Mouse (Mus musculus): ENCODE results near the gene Rbm20.
A peak's percentile ranks its signal among the peaks of the same experiment; 100 is the strongest.

Gene Rbm20

DNA sequence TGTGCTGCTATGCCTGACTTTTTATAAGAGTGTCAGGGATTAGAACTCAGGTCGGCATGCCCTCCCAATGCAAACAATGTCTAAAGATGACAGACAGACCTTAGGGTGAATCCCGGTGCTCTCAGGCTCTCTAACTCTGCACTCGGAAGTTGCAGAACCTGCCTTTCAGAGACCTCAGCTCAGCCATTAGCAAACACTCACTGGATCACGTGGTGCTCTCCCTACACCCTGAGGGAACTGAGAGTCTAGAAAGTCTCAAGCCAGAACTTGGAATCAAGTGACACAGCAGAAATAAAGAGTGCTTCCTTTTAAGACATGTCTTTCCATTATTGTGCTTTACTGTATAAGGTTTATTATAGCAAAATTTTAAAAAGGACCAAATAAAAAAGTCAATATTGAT lies 177.9 kb downstream of the Rbm20 start:
- no peak for DNase-seq

DNA sequence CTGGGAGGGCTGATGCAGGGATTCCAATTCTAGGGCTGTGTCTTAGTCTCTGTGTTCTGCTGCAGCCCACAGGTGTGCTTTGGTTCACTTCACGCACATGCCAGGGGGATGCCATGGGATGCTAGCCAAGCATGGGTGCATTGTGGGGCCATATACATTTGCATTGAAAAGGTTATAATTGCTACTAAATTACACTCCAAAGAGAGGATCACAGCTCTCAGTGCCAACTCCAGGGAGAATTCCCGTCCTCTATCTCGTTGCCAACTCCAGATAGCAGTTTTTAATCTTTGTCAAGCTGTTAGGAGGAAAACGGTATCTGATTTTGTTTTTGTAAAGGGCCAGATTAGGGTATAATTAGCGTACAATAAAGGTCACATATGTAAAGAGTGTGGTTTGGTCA lies 178.7 kb downstream of the Rbm20 start:
- DNase-seq: no peak

DNA sequence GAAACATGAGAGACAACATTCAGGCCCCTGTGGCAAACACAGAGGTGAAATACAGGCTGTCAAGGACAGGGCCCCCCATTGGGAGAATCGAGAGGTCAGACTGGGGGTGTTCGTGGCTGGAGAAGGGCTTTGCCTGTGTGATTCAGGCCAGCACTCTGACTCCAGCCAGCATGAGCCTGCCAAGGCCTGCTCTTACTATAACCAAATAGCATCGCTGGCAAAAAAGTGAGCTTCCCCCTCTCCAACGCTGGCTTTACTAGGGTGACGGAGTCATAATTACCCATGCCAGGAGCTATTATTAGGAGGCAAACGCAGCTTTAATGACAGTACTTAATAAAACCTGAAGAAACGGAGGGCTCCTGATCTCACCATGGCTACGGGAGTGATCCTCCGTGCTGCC lies 179.7 kb downstream of the Rbm20 start:
- DNase-seq: no peak

DNA sequence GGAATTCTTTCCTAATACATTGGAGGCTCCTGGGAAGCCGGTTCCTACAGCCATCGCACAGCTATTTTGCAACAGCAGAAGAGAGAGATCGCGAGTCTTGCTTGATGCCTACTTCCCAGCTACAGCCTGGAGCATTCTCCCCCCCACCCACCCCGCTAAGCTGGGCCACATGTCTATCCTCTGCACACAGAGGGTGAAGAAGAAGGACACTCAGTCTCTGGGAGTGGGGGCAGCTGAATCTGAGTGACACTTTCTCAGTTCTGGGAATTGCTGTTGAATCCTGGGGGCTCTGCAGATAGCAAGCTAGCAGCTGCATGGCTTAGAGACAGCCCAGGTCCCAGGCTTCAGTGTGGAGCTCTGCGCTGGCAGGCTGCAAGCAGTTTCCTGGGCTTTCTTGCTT lies 180.9 kb downstream of the Rbm20 start:
- DNase-seq: no peak

DNA sequence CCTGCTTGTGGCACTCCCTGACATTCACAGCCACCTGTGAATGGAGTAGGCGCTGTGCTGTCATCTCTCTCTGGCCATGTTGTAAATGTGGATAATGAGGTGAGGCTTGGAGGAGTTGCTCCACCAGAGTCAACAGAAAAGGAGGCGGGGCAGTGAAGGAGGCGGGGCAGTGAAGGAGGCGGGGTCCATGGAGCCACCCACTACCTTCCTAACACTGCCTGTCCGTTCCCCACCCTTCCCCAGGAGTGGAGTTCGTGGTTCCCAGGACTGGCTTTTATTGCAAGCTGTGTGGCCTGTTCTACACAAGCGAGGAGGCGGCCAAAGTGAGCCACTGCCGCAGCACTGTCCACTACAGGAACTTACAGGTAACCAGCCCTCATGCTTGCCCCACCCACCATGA lies 182.0 kb downstream of the Rbm20 start:
- no peak for DNase-seq

DNA sequence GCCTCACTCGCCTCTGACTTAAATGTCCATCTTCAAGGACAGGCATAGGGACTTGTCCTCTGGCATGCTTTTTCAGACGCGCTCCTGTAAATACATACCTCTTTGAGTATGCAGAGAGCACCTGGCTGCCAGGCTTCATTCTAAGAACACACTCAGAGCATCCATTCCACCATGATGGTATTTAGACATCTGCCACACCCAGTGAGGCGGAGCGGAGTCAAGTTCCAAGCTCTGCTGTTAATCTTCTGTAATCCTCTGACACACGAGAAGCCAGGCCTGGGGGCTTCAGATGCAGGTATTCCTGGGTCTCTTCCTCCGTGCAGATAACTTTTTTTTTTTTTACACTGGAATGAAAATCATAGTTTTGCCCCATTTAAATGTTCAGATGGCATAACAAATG lies 182.5 kb downstream of the Rbm20 start:
- no peak for DNase-seq

DNA sequence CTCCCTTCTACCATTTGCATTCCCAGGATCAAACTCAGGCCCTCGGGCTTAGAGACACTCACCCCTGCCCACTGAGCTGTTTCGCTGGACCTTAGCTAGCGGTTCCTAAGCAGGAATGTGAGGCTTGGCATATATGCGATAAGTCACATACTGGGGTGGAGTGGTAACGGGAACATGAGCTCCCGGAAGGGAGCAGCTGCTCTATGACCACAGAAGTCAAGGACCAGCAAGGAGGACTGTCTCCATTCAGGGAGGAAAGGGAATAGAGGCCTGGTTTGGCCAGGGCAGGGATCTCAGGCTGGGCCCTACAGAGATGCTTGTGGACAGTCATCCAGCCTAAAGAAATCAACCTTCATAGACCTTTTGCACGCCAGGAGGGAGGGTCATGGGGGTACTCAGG lies 184.2 kb downstream of the Rbm20 start:
- DNase-seq: no peak

DNA sequence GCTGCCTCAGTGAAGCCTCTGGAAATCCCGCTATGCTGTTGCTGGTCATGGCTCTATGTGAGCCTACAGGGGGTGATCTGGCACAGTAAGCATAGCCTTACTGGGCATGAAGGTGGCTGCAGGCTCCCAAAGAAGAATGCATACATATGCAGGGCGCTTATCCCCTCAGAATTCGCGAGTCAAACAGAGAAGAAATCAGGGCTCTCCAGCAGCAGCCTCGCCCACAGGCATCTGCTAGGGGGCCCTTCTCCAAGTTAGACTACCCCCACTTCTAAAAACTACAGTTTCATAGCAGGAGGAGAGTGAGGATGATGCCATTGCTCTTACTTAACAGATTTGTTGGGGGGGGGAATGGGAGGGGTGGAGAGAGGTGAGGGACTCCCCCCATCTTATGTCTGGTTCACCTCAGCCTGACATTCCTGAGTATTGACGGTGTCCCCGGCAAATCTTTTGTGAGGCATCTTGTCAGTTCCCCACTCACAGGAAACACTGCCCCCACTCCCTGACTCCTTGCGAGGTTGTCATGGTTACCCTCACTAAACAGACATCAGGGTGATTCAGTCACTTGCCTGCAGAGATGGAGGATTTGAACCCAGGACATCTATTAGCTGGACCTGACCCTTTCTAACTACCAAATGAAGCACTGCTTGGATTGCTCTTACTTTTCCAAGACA lies 185.6 kb downstream of the Rbm20 start:
- DNase-seq: no peak

DNA sequence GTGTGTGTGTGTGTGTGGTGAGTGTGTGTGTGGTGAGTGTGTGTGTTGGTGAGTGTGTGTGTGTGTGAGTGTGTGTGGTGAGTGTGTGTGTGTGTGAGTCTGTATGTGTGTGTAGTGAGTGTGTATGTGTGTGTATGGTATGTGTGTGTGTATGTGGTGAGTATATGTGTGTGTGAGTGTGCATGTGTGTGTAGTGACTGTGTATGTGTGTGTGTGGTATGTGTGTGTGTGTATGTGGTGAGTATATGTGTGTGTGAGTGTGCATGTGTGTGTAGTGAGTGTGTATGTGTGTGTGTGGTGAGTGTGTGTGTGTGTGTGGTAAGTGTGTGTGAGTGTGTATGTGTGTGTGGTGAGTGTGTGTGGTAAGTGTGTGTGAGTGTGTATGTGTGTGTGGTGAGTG lies 190.1 kb downstream of the Rbm20 start:
- no peak for DNase-seq

DNA sequence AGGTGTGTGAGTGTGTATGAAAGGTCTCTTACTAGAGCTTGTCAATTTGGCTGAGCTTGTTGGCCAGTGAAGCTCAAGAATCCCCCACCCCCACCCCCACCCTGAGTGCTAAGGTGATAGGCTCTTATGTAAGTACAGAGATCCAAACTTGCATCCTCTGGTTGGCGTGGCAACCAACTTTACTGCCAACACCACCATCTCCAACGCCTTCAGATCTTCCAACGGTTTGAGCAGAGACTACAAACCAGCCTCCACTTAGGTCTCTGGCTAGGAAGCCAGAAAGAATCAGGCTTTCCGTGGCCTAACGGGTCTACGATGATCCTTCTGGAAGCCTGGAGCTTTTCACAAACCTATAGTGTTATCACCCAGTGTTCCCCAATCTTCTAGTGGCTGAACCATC lies 191.0 kb downstream of the Rbm20 start:
- no peak for DNase-seq

DNA sequence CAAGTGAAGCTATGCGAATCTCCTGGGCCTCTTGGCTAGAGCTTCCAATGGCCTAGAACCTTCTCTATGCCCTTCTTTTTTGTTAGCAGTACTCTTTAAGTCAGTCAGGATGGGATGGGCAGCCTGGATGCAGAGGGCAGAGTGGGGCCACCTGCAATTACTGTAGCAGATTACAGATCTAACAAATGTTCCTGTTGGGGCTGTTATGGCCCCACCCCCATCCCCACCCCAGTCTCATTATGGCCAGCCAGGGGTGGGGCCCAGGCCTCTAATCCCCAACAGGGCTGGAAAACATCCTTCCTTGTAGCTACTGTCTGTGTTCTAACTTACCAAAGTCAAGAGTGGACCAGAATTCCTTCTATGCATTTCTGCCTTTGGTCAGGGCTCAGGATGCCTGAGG lies 191.7 kb downstream of the Rbm20 start:
- no peak for DNase-seq

DNA sequence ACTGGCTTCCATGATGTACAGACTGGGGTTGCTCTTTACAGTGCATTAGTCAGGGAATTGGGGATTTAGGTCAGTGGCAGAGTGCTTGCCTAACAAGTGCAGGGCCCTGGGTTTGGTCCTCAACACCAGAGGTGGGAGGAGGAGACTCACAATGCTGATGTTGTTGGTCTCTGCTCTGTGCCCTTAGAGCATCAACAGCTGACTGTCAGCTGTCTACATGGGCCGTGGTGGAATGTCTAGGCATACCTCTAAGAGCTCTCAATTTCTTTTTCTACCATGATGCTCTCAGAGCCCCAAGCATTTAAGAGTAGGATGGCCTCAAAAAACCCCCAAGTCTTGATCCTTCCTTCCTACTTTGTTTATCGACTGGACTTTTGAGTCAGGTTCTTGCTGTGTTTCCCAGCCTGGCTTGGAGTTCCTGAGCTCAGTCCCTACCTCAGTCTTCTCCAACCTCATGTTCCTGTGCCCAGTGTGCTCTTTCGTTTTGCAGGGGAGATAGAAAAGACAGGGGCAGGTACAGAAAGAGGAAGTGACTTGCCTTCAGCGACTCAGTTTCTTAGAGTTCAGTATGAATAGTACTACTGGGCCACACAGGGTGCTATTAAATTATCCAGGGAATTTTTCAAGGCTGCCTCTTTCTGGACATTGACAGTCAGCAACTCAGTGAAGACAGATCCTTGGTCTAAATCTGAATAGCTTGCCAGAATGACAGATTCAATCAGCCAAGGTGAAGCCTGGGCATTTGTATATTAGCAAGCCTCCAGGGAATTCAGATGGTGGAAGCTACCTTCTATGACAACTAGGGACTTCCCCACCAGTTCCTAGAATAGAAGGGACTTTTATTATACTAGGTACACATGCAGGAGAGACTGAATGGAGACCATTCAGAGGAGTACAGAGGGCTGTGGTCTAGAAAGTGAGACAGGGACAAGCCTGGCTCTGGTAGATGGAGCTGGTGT lies 192.6 kb downstream of the Rbm20 start:
- DNase-seq: no peak

DNA sequence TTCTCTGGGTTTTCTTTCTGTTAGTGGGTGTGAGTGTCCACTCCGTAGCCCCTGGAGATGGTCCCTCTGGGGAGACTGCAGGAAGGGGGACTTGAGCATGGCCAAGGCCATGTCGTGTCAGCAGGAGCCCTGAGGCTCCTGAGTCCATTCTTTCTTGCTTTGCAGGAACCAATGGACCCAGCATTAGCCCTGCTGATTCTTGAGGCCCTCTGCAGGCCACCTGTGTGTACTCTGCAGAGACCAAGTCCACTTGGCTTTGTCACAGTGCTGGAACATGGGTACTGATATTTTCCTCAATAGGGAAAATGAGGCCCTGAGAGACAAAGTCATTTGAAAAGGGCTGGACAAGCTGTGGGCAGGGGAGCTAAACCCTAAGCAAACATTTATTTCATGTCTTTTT lies 193.5 kb downstream of the Rbm20 start:
- no peak for DNase-seq

DNA sequence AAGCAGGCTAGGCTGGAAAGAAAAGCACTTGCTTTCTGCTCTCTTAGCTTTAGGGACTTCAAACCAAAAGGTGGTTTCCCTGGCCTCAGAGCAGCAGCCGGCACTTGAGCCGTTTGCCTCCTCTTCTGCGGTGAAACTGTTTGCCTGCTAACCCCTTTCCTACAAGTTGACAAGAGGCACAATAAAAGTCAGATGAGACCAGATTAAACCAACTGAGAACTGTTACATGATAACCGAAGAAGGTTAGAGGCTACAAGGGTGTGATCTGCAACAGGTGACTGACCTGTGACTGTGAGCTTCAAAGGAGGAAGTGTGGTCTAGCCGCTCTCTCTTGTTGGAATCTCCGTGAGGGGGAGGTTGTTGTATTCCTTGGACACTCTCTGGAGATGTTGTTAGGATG lies 194.4 kb downstream of the Rbm20 start:
- DNase-seq: no peak

DNA sequence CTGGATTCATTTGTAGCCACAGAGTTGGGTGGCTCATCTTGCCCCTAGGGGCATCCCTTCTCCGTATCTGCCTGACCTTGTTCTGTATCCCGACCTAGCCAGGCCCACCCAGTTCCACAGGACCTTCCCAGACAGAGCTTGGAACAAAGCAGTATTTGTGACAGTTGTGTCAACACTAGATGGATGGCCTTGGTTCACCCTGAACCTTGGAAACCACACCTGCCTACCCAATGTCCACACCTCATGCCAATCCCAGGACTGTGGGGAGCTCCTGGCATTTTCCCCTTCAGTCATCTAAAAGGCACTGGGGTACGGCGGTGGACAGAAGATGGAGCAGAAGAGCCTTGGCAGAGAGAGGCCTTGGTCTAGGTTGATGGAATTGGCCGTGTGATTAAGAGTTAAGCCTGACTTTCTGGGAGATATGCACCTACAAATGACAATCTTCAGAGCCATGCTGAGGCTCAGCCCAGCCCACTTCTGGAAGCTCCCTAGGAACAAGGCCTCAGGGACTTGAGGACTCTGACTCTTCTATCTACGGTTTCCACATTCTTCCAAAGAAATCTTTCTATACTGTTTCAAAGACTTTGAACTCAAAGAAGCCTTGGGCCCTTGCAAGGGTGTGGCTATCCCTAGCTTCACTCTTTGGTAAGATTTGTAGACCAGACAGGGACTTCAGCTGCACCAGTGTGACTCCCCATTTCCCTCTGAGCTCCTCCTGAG lies 196.0 kb downstream of the Rbm20 start:
- no peak for DNase-seq

DNA sequence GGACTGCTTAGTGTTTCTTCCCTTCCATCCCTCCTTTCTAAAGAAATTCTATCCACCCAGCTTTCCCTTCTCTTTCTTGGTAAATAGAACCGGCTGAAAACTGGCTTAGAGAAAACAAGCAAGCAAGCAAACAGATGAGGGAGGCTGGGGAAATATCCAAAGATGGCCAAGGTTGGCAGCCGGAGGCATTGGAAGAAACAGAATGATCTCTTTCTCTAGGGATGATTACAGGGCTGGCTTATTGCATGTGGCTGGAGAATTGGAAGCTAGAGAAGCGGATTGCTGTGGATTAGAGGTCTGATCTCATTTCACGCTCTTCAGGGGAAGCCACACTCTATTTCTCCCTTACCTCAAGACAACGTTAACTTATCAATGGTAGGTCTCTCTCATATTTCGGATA lies 198.1 kb downstream of the Rbm20 start:
- DNase-seq: no peak

DNA sequence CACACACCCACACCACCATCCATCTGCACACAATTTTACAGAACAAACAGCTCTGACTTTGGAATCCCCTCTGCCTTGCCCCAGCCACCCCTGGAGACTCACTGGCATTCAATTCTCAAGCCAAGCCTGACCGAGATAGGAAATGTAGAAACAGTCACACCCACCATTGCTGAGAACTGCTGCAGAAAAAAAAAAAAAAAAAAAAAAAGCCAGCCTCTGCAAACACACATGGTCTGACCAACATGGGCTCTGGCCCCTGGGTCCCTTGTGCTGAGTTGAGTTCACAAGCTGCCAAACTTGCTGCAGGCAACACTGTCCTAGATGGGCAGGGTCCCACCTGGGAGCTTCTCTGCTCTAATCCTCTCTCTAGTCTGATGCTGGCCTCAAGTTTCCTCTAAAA lies 200.7 kb downstream of the Rbm20 start:
- DNase-seq: no peak

DNA sequence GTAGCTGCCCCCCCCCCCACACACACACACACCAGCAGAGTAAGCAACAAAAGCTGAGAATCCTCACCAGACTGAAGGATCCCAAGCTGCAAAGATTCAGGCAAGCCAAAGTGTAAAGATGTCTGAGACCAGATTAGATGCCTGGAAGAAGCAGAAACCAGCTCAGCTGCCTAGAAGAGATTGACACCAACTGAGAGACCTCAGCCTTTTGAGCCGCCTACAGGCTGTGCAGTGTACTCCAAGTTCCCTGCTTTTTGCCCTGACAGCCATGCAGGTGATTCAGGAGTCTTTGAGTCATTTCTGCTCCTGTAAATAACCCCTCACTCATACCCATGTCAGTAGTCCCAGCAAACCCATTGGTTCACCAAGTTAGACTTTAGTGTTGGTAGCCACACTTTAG lies 203.4 kb downstream of the Rbm20 start:
- no peak for DNase-seq

DNA sequence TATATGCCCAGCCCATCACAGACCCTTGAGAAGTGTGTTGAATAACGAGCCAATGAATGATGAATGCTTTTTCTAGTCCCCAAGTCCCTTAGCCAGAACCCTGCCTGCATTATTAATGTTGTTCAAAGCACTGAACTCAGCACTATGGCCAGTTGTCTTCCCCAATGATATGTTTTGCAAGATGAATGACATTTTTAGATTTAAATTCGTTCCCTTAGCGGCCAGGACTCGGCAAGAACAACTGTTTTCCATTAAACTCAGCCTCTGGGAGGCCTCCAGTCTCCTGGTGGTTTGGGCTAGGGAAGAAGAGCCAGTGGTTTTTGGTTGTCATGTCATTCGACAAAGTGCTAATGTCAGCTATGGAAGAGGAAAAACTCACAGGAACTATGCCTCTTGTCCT lies 204.7 kb downstream of the Rbm20 start:
- DNase-seq: no peak

DNA sequence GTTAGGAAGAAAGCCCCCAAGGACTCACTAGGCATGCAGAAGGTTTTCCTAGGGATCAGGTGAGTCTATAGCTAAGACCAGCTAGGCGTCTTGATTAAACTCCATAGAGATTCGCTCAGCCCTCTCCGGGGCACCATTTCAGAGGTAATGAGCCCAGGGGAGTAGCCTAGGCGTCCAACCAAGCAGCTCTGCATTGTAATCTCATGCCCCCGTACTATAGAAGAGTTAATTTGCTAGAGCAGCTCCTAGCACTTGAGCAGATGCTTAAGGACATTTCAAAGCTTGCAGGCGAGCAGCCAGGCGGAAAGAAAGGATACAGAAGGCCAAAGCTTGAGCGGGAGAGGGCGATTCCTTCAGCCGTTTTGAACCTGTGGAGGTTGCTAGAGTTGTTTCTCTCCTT lies 208.3 kb downstream of the Rbm20 start:
- no peak for DNase-seq

DNA sequence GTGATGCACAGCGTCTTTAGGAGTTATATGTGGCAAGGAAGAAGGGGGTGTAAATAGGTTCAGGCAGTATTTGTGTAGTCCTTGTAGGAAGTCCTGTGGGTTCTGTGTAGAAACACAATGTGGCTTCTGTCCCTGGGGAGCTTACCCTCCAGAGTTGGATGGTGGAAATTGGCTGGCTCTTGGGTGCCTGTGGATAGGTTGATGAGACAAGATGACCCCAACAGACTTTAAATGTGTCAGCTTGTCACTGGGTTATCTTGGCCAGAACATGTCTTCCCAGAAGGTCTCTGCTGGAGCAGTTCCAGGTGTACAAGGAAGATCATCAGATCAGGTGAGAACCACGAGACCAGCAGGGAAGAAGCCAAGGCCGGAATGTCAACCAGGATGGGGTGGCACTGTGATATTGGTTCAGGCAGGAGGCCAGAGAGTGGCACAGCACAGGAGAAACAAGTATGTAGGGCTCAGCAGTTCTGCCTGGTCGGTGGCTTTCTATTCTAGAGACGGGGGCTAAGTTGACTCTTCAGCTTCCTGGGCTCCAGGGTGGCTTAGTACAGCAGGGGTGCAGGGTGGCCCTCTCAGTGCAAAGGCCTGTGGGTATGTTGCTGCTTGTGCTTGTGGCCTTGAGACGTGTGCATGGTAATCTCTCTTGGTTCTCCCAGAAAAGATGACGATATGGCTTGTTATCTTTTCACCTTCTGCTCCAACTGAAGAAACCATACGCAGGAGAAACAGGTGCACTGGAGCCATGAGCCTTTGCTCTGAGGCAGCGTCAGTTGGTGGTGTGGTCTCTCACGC lies 209.7 kb downstream of the Rbm20 start:
- peak; percentile 40 to 47 for DNase-seq

DNA sequence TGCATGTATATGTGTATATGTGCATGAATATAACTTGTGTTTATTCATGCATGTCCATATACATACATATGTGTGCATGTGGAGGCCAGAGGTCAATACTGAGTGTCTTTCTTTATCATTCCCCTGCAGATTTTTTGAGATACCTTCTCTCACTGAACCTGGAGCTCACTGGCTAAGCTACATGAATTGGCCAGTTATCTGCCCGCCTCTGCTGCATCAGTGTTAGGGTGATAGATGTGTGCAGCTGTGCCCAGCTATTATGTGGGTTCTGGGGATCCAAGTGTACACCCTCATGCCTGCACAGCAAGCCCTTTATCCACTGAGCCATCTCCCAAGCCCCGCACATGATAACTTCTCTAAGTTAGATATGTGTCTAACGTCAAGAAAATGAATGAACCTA lies 210.7 kb downstream of the Rbm20 start:
- no peak for DNase-seq

DNA sequence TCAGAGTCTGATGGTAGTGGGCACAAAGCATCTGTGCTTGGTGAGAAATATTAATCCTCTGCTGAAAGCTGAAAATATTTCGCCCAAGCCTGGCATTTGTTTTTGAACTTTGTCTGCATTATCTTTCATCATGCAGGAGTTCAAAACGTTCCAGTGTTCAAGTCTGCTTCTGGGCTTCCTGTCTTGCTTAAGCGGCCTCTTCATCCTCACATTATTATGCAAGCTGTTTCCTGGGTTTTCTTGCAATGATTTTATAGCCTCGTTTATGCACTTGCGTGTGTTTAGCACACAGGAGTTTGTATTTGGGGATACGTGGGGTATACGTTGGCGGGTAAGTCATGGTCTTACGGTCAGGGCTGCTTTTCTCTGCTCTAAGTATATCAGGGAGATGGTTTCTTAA lies 211.2 kb downstream of the Rbm20 start:
- no peak for DNase-seq

Data from cerebellum, postnatal 25 days (tissue).